Comparison of ENCODE assay signal across 22 mouse cellular contexts in the genomic region with DNA sequence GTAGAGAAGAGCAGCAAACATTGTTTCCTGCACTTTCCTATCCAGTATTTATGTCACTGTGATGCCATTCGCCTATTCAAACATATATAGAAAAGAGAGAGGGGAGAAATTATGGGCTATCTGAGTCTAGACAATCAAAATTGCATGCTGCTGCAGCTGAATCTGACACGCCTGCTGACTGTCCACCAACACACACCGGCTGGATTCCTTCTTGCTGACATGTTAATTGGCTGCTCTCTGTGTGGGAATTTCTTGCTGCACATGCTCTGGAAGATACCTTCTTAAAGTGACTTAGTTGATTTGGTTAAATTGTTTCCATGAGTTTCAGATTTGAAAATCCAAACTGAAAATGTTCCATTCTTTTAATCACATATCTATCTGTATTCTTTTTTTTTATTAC.
DNase-seq lines count a peak whose midpoint lies in the region; ATAC-seq and TF ChIP-seq lines count a peak whose summit lies in the region.
"Had no signal": no experiment of that assay in that cellular context is flagged by ENCODE, and none has a peak within 500 bp of the region (broad histone marks: within the 10 kb centered on the region; RNA-seq: fewer than 3 reads in every experiment).

No protein-coding gene starts in this region.

- H3K4me3 ChIP-seq in kidney, postnatal 0 days (replicated peaks; ENCODE audit: low read depth, low read length), result no peak overlapping the region
- H3K4me3 ChIP-seq in kidney, embryonic 14.5 days (ENCODE audit: low read length), result no peak overlapping the region
- H3K4me3 ChIP-seq: embryonic facial prominence, embryonic 13.5 days; forebrain, embryonic 10.5 days; forebrain, embryonic 13.5 days; hindbrain, embryonic 13.5 days had no signal

- intact Hi-C loops in gastrocnemius, postnatal 36 days (cut with DNase I), result no loop called here

- no peaks in the 10 kb centered on the region for H3K36me3 ChIP-seq in kidney, postnatal 0 days (ENCODE audit: insufficient read depth, low read length)
- H3K36me3 ChIP-seq in kidney, embryonic 14.5 days (ENCODE audit: control insufficient read depth, insufficient read depth, low read length), result no peaks in the 10 kb centered on the region
- H3K36me3 ChIP-seq: embryonic facial prominence, embryonic 13.5 days; forebrain, embryonic 10.5 days; hindbrain, embryonic 13.5 days had no signal

- H3K27ac ChIP-seq in kidney, postnatal 0 days, result no peak overlapping the region
- no peak overlapping the region for H3K27ac ChIP-seq in kidney, embryonic 14.5 days (ENCODE audit: low read depth, low read length)
- H3K27ac ChIP-seq: embryonic facial prominence, embryonic 13.5 days; forebrain, embryonic 10.5 days; forebrain, embryonic 13.5 days; hindbrain, embryonic 13.5 days had no signal

- H3K9me3 ChIP-seq in kidney, postnatal 0 days (replicated peaks; ENCODE audit: low read length), result no peaks in the 10 kb centered on the region
- no peaks in the 10 kb centered on the region for H3K9me3 ChIP-seq in kidney, embryonic 14.5 days (ENCODE audit: control insufficient read depth, low read length)
- H3K9me3 ChIP-seq: embryonic facial prominence, embryonic 13.5 days; forebrain, embryonic 10.5 days; forebrain, embryonic 13.5 days; hindbrain, embryonic 13.5 days had no signal

- H3K4me2 ChIP-seq in kidney, postnatal 0 days (ENCODE audit: low read length), result no peak overlapping the region
- no peak overlapping the region for H3K4me2 ChIP-seq in kidney, embryonic 14.5 days (replicated peaks; ENCODE audit: low read depth, low read length)
- H3K4me2 ChIP-seq: embryonic facial prominence, embryonic 13.5 days; forebrain, embryonic 13.5 days; heart, embryonic 11.5 days; hindbrain, embryonic 13.5 days had no signal

- ATAC-seq in kidney, postnatal 0 days (replicated peaks; ENCODE audit: low FRiP score, low read depth), result no peak
- no peak for ATAC-seq in kidney, embryonic 14.5 days (ENCODE audit: low FRiP score, low TSS enrichment)
- ATAC-seq: activated CD4-positive, CD25-positive, alpha-beta regulatory T cell, adult 4 months; CD4-positive, CD25-positive, alpha-beta regulatory T cell, adult 4 months; forebrain, embryonic 13.5 days; forebrain, embryonic 16.5 days; hindbrain, embryonic 16.5 days had no signal

- no peaks in the 10 kb centered on the region for H3K4me1 ChIP-seq in kidney, postnatal 0 days (replicated peaks; ENCODE audit: insufficient read depth, low read length)
- no peaks in the 10 kb centered on the region for H3K4me1 ChIP-seq in kidney, embryonic 14.5 days (ENCODE audit: control insufficient read depth, insufficient read depth, low read length)
- H3K4me1 ChIP-seq: embryonic facial prominence, embryonic 13.5 days; forebrain, embryonic 10.5 days; forebrain, embryonic 13.5 days; hindbrain, embryonic 13.5 days had no signal

- TF ChIP-seq CTCF in kidney, postnatal 0 days (IDR thresholded peaks at IDR 0.05; ENCODE audit: low read depth), result no peak

- H3K9ac ChIP-seq in kidney, postnatal 0 days (ENCODE audit: low read depth, low read length), result no peak overlapping the region
- no peak overlapping the region for H3K9ac ChIP-seq in kidney, embryonic 14.5 days (ENCODE audit: low read depth, low read length)
- H3K9ac ChIP-seq: embryonic facial prominence, embryonic 13.5 days; forebrain, embryonic 13.5 days; hindbrain, embryonic 13.5 days had no signal

- 31% methylated on average over 3 of the region's 3 CpGs for WGBS in kidney, postnatal 0 days
- WGBS in kidney, embryonic 14.5 days, result 36% methylated on average over 3 of the region's 3 CpGs

- peak; percentile 50 for DNase-seq in kidney, postnatal 0 days (ENCODE audit: low spot score)
- peak; percentile 58 to 62 for DNase-seq in kidney, postnatal 4 days
- DNase-seq in kidney, adult 8-10 months, result no peak
- peak; percentile 73 for DNase-seq in brain, adult 2 months (ENCODE audit: low read depth, low spot score)
- DNase-seq in gastrocnemius, postnatal 36 days, result no peak
- DNase-seq: adrenal gland, adult 8-10 months; adrenal gland, postnatal 25 days; cerebellum, adult 11 months; cerebellum, adult 2 months; cerebellum, adult 9-11 months; cerebellum, postnatal 25 days; gastrocnemius, postnatal 10 days had no signal

- no peaks in the 10 kb centered on the region for H3K27me3 ChIP-seq in kidney, postnatal 0 days (ENCODE audit: insufficient read depth, low read length)
- H3K27me3 ChIP-seq in kidney, embryonic 14.5 days (ENCODE audit: control insufficient read depth, insufficient read depth, low read length), result no peaks in the 10 kb centered on the region
- H3K27me3 ChIP-seq: embryonic facial prominence, embryonic 13.5 days; forebrain, embryonic 13.5 days; hindbrain, embryonic 13.5 days had no signal

Comparison
In these comparisons a context has a peak if more than half of its experiments do, and no peak if none do; other contexts are left out.
1. DNase-seq: peak in kidney, postnatal 0 days (single experiment), kidney, postnatal 4 days (2 of 2) and brain, adult 2 months (single experiment); none in kidney, adult 8-10 months (0 of 2) and gastrocnemius, postnatal 36 days (0 of 2).